Mouse (Mus musculus): ENCODE measurements at regions not wholly inside any gene's neighbourhood (a gene's known extent, or its start where the extent isn't known, plus 50 kb on each side); places are given as distances from the start of the nearest gene placed in this dataset. TPM values are rescaled to one million over a fixed set of nuclear protein-coding genes. Genes with fewer than 3 reads are reported as not detected.
A peak's percentile ranks its signal among the peaks of the same experiment; 100 is the strongest.

GRCm38 (mm10) chr3:151366302-151366701, 71.4 kb upstream of the Adgrl4 start:
- Histone ChIP-seq H3K9ac (ENCODE audit: low read depth, low read length) (no peak overlapping the region), H3K4me1 (replicated peaks; ENCODE audit: insufficient read depth, low read length) (no peaks in the 10 kb centered on the region), H3K27me3 (ENCODE audit: insufficient read depth, low read length) (no peaks in the 10 kb centered on the region), H3K9me3 (replicated peaks; ENCODE audit: low read length) (no peaks in the 10 kb centered on the region), H3K4me3 (replicated peaks; ENCODE audit: low read depth, low read length) (no peak overlapping the region), H3K4me2 (ENCODE audit: low read length) (no peak overlapping the region), H3K27ac (no peak overlapping the region), H3K36me3 (ENCODE audit: insufficient read depth, low read length) (no peaks in the 10 kb centered on the region)
- no peak for TF ChIP-seq CTCF (IDR thresholded peaks at IDR 0.05; ENCODE audit: low read depth)
- ATAC-seq (replicated peaks; ENCODE audit: low FRiP score, low read depth) (no peak), DNase-seq (ENCODE audit: low spot score) (no peak)
- WGBS = 84% methylated on average over 4 of the region's 4 CpGs

GRCm38 (mm10) chr3:151366707-151367306, 70.9 kb upstream of the Adgrl4 start:
- Histone ChIP-seq H3K9me3 (replicated peaks; ENCODE audit: low read length) (no peaks in the 10 kb centered on the region), H3K4me3 (replicated peaks; ENCODE audit: low read depth, low read length) (no peak overlapping the region), H3K4me2 (ENCODE audit: low read length) (no peak overlapping the region), H3K36me3 (ENCODE audit: insufficient read depth, low read length) (no peaks in the 10 kb centered on the region), H3K4me1 (replicated peaks; ENCODE audit: insufficient read depth, low read length) (no peaks in the 10 kb centered on the region), H3K27ac (no peak overlapping the region), H3K27me3 (ENCODE audit: insufficient read depth, low read length) (no peaks in the 10 kb centered on the region), H3K9ac (ENCODE audit: low read depth, low read length) (no peak overlapping the region)
- DNase-seq (ENCODE audit: low spot score) = no peak
- ATAC-seq (replicated peaks; ENCODE audit: low FRiP score, low read depth) = no peak
- whole genome bisulfite sequencing = 82% methylated on average over 4 of the region's 4 CpGs
- no peak for TF ChIP-seq CTCF (IDR thresholded peaks at IDR 0.05; ENCODE audit: low read depth)

GRCm38 (mm10) chr3:151383326-151384019, 54.2 kb upstream of the Adgrl4 start:
- Histone ChIP-seq H3K27me3 (ENCODE audit: insufficient read depth, low read length) (no peaks in the 10 kb centered on the region), H3K4me1 (replicated peaks; ENCODE audit: insufficient read depth, low read length) (no peaks in the 10 kb centered on the region), H3K9me3 (replicated peaks; ENCODE audit: low read length) (no peaks in the 10 kb centered on the region), H3K27ac (no peak overlapping the region), H3K9ac (ENCODE audit: low read depth, low read length) (no peak overlapping the region), H3K36me3 (ENCODE audit: insufficient read depth, low read length) (no peaks in the 10 kb centered on the region), H3K4me3 (replicated peaks; ENCODE audit: low read depth, low read length) (no peak overlapping the region), H3K4me2 (ENCODE audit: low read length) (no peak overlapping the region)
- no peak for TF ChIP-seq CTCF (IDR thresholded peaks at IDR 0.05; ENCODE audit: low read depth)
- ATAC-seq (replicated peaks; ENCODE audit: low FRiP score, low read depth) (no peak), DNase-seq (ENCODE audit: low spot score) (peak; percentile 60)
- WGBS = 50% methylated on average over 5 of the region's 5 CpGs

- Histone ChIP-seq H3K36me3 (ENCODE audit: insufficient read depth, low read length) (no peaks in the 10 kb centered on the region), H3K9me3 (replicated peaks; ENCODE audit: low read length) (no peaks in the 10 kb centered on the region), H3K4me2 (ENCODE audit: low read length) (no peak overlapping the region), H3K4me3 (replicated peaks; ENCODE audit: low read depth, low read length) (no peak overlapping the region), H3K4me1 (replicated peaks; ENCODE audit: insufficient read depth, low read length) (no peaks in the 10 kb centered on the region), H3K27ac (no peak overlapping the region), H3K27me3 (ENCODE audit: insufficient read depth, low read length) (no peaks in the 10 kb centered on the region), H3K9ac (ENCODE audit: low read depth, low read length) (no peak overlapping the region)
- ATAC-seq (replicated peaks; ENCODE audit: low FRiP score, low read depth) (no peak), DNase-seq (ENCODE audit: low spot score) (no peak)
- WGBS = 88% methylated on average over 5 of the region's 5 CpGs
- no peak for TF ChIP-seq CTCF (IDR thresholded peaks at IDR 0.05; ENCODE audit: low read depth)
These were observed 52.8 kb upstream of the Adgrl4 start for GRCm38 (mm10) chr3:151384850-151385249.

GRCm38 (mm10) chr3:151386103-151386502, 51.6 kb upstream of the Adgrl4 start:
- Histone ChIP-seq H3K36me3 (ENCODE audit: insufficient read depth, low read length) (no peaks in the 10 kb centered on the region), H3K27me3 (ENCODE audit: insufficient read depth, low read length) (no peaks in the 10 kb centered on the region), H3K9ac (ENCODE audit: low read depth, low read length) (no peak overlapping the region), H3K27ac (no peak overlapping the region), H3K4me2 (ENCODE audit: low read length) (no peak overlapping the region), H3K4me3 (replicated peaks; ENCODE audit: low read depth, low read length) (no peak overlapping the region), H3K9me3 (replicated peaks; ENCODE audit: low read length) (no peaks in the 10 kb centered on the region), H3K4me1 (replicated peaks; ENCODE audit: insufficient read depth, low read length) (no peaks in the 10 kb centered on the region)
- WGBS = 66% methylated on average over 5 of the region's 5 CpGs
- ATAC-seq (replicated peaks; ENCODE audit: low FRiP score, low read depth) (no peak), DNase-seq (ENCODE audit: low spot score) (peak; percentile 1)
- TF ChIP-seq CTCF (IDR thresholded peaks at IDR 0.05; ENCODE audit: low read depth) = no peak

Small RNAs in the stretch of these regions (microRNA-seq; reads per million reads assigned to microRNA genes)
- gene Mir3963 = not detected
